Mouse (Mus musculus) hindbrain, embryonic 13.5 days (tissue): ENCODE measurements around the gene A630001G21Rik. TPM values are rescaled to one million over a fixed set of nuclear protein-coding genes. Genes with fewer than 3 reads are reported as not detected.

Experiments used
- ATAC-seq: fragments of 200-750 bp; cut with Nextera tagmentation; 2 replicates; pipeline ENCODE4 v1.8.0; 2017; ENCODE audit warnings: moderate TSS enrichment; ENCODE audit not compliant: low FRiP score
- H3K27ac ChIP-seq: fragments of 300-500 bp; sonication (generic); 2 replicates; pipeline ENCODE4 v1.5.1; 2015; ENCODE audit warnings: inconsistent platforms, mild to moderate bottlenecking, moderate library complexity
- H3K27me3 ChIP-seq: fragments of 300-500 bp; sonication (generic); 2 replicates; pipeline ENCODE4 v1.6.1; 2015; ENCODE audit warnings: mild to moderate bottlenecking, inconsistent platforms
- H3K36me3 ChIP-seq: fragments of 300-500 bp; sonication (generic); 2 replicates; pipeline ENCODE4 v1.6.1; 2015; ENCODE audit warnings: mild to moderate bottlenecking, inconsistent platforms
- H3K4me1 ChIP-seq: fragments of 300-500 bp; sonication (generic); replicated peaks from 2 replicates; pipeline ENCODE4 v1.6.1; 2015; ENCODE audit warnings: inconsistent platforms
- H3K4me2 ChIP-seq: fragments of 300-500 bp; sonication (generic); 2 replicates; pipeline ENCODE4 v1.6.1; 2015; ENCODE audit warnings: inconsistent platforms, mild to moderate bottlenecking, moderate library complexity
- H3K4me3 ChIP-seq: fragments of 300-500 bp; sonication (generic); 2 replicates; pipeline ENCODE4 v1.5.1; 2015; ENCODE audit warnings: mild to moderate bottlenecking, inconsistent platforms
- H3K9ac ChIP-seq: fragments of 300-500 bp; sonication (generic); 2 replicates; pipeline ENCODE4 v1.6.1; 2015; ENCODE audit warnings: mild to moderate bottlenecking, inconsistent platforms
- H3K9me3 ChIP-seq: fragments of 300-500 bp; sonication (generic); 2 replicates; pipeline ENCODE4 v1.6.1; 2016; ENCODE audit warnings: inconsistent platforms
- WGBS: fragments of 180-500 bp; shearing (Covaris S2); methylation state at CpG from one replicate; pipeline ENCODE4 v1.1.7; 2015; 5-methylcytosine and 5-hydroxymethylcytosine counted together
- polyA plus RNA-seq: library from polyadenylated mRNA; unstranded; fragments of >200 nt; fragmentation: Nextera tagmentation; extraction: Ambion mirVana; gene quantifications from 2 replicates; pipeline ENCODE4 v1.2.1, GENCODE M21; 2015

A630001G21Rik gene
- polyA plus RNA-seq, 1 experiment from 2014 or later, result 0.65 TPM

DNA sequence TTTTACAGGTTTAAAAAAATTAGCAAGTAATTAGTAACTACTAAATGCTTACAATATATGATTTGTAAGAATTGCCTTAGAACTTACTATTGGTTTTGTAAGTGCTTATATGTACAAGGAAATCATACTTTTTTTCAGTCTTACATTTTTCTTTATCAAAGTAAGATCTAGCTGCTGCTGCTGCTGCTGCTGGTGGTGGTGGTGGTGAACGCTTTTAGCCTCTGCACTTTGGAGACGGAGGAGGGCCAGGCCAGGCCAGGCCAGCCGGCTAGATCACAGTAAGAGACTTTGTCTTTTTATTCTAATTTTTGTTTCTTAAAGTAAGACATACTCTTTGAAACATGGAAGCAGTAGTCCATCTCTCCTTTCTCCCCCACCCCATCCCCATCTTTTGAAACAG, 16.8 kb upstream of the A630001G21Rik start:
- Histone ChIP-seq H3K36me3 (no peaks in the 10 kb centered on the region), H3K4me2 (peak overlapping the region; percentile 45), H3K4me3 (peak overlapping the region; percentile 22), H3K9ac (peak overlapping the region; percentile 51; the same call in 1 of the 2 replicates), H3K27ac (no peak overlapping the region), H3K9me3 (no peaks in the 10 kb centered on the region), H3K4me1 (peaks cover 29% of the 10 kb centered on the region), H3K27me3 (no peaks in the 10 kb centered on the region)
- ATAC-seq, result no peak
- WGBS, result 62% methylated on average over 3 of the region's 3 CpGs

DNA sequence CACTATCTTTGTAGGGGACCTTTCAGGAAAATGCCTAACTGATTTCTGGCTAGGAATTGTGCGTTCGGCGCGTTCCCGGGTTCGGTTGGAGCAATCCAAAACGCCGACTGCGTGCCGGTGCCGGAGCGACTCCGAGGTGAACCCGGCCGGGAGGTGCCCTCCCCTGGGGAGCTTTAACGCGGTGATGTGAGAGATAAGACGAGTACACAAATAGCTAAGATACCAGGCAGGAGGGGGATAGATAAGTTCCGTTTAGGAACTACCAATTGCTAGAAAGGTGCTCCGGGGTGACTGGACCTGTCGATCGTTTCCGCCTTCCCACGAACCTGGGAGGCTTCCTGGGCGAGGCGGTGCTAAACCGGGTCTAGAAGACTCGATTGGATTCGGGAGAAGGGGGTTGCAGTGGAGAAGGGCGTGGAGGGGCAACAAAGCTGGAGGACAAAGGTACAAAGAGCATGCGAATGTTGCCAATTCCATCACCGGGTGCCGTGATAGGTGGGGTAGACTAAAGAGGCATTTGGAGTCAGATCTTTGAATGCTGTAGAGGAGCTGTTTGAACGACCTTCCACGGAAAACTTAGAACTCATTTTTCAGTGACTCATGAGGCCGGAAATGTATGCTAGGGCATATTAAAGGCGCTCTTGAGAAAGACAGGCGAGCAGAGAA, 15.8 kb upstream of the A630001G21Rik start:
- H3K27me3 ChIP-seq, result no peaks in the 10 kb centered on the region
- under 1% methylated on average over 38 of the region's 38 CpGs for WGBS
- H3K9me3 ChIP-seq, result no peaks in the 10 kb centered on the region
- peak overlapping the region; percentile 99 for H3K4me3 ChIP-seq
- H3K4me2 ChIP-seq, result peak overlapping the region; percentile 77
- peak; percentile 22 for ATAC-seq
- H3K9ac ChIP-seq, result peak overlapping the region; percentile 98
- H3K36me3 ChIP-seq, result no peaks in the 10 kb centered on the region
- H3K27ac ChIP-seq, result peak overlapping the region; percentile 96
- H3K4me1 ChIP-seq, result peaks cover 29% of the 10 kb centered on the region

DNA sequence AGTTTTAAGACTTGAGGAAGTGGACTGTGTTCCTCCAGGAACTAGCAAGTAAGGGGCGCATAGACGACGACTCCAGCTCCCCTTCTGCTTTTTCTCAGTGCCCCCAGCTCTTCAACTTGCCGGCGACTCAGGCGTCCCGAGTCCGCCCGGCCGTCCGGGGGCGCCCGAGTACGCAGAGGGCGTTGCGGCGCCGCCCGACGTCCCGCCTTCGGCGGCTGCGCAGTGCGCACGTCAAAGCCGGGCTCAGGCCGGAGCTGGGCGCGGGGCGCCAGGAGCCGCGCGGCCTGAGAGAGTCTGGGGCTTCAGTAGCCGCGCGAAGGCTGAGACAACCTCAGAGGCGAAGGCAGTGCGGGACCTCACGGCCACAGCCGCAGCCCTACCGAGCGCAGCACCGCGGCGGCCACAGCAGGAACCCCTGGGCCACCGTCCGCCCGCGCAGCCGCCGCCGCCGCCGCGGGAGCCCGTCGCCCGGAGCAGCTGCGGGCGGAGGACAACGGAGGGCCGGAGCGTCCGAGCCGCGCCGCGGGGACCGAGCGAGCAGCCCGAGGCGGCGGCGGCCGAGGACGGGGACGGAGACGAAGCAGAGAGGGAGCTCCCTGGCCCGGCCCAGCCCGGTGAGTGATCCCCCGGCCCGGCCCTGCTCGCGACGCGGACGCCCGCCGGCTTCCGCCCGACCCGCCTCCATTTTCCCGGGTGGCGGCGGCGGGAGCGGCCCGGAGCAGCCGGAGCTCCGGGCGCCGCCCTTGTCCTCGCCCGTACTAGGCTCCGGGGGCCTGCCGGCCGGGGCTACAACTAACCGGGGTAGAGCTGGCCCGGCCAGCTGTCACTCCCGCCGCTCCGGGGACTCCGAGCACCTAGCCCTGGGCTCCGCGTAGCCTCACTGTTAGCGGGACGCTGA, 15.0 kb upstream of the A630001G21Rik start, which contains the start of gene Cab39:
Gene Cab39, plus strand, starts transcription at position 234 of the 898 bp plus-strand sequence.
- WGBS, result under 1% methylated on average over 88 of the region's 118 CpGs
- H3K4me1 ChIP-seq, result peaks cover 26% of the 10 kb centered on the region
- H3K9me3 ChIP-seq, result no peaks in the 10 kb centered on the region
- peak within 1 kb of the TSS; percentile 98 for H3K9ac ChIP-seq
- H3K4me3 ChIP-seq, result peak within 1 kb of the TSS; percentile 99
- H3K36me3 ChIP-seq, result no peaks in the 10 kb centered on the region
- H3K4me2 ChIP-seq, result peak within 1 kb of the TSS; percentile 77
- peak within 1 kb of the TSS; percentile 96 for H3K27ac ChIP-seq
- no peaks in the 10 kb centered on the region for H3K27me3 ChIP-seq
- peak; percentile 95 for ATAC-seq

DNA sequence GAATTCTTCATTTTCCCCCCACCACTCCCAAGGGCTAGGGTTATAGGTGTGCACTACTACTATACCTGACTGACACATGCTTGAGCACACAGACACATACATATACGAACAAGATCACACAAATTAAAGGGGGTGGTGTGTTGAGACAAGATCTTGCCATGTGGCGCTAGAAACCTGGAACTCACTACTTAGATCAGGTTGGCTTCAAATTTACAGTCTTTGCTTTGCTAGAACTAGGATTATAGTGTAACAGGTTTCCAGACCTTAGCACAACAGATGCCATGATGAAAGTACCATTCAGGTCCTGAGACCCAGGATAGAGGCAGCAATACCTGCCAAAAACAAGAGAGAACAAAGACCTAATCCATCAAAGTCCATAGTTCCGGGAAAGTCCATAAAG, 13.0 kb upstream of the A630001G21Rik start:
- Histone ChIP-seq H3K36me3 (no peaks in the 10 kb centered on the region), H3K9ac (no peak overlapping the region), H3K9me3 (no peaks in the 10 kb centered on the region), H3K4me3 (no peak overlapping the region), H3K27me3 (no peaks in the 10 kb centered on the region), H3K27ac (no peak overlapping the region), H3K4me2 (no peak overlapping the region), H3K4me1 (peaks cover 15% of the 10 kb centered on the region)
- 82% methylated on average over 3 of the region's 3 CpGs for WGBS
- ATAC-seq, result no peak

DNA sequence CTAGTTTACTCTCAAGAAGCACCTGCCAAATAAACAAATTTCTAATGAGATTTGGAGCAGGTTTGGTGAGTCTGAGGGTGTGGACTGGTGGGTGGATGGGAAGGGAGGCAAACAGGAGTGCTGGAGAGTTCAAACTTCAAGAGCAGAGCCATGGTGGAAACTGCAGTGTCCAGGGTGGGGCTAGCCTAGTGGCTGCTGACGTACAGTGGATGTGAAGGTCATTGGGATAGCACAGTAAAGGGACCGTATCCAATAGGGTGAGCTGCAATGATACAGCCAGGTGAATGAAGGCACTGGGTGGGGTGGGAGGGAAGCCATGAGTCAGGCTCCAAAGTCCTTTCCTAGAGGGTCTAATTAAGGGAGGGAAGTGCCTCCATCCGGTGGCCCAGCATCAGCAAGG, 12.1 kb upstream of the A630001G21Rik start:
- Histone ChIP-seq H3K4me2 (no peak overlapping the region), H3K9ac (no peak overlapping the region), H3K4me3 (no peak overlapping the region), H3K27me3 (no peaks in the 10 kb centered on the region), H3K36me3 (no peaks in the 10 kb centered on the region), H3K4me1 (peaks cover 10% of the 10 kb centered on the region), H3K27ac (no peak overlapping the region), H3K9me3 (no peaks in the 10 kb centered on the region)
- ATAC-seq, result no peak
- 80% methylated on average over 3 of the region's 3 CpGs for WGBS

DNA sequence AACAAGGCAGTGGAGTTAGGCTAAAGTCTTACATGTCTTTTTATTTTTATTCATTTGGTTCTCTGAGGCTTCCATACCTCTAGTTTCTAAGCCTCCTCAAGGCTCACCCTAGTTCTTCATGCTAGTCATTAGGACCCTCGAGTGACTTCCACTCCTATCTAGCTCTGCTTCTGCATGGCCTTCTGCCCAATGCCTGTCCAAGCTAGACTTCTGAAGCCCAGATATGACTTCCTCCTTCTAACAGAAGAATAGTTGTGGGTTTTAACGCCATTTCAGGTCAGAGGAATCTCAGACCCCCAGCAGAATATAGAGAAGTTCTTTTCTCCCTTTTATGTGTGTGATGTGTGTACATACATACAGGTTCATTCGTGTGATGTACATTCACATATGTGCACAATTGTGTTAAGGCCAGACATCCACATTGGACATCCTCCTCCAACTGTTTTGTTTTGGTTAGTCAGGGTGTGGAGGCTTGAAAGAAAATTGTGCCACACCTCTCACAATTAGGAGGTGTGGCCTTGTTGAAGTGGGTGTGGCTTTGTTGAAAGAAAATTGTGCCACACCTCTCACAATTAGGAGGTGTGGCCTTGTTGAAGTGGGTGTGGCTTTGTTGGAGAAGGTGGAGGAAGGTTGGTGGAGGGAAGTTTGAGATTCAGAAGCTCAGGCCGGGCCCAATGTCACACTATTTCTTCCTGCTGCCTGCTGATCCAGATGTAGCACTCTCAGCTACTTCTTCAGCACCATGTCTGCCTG, 1.2 kb upstream of the A630001G21Rik start:
- no peak for ATAC-seq
- no peak overlapping the region for H3K9ac ChIP-seq
- WGBS, result 81% methylated on average over 4 of the region's 4 CpGs

DNA sequence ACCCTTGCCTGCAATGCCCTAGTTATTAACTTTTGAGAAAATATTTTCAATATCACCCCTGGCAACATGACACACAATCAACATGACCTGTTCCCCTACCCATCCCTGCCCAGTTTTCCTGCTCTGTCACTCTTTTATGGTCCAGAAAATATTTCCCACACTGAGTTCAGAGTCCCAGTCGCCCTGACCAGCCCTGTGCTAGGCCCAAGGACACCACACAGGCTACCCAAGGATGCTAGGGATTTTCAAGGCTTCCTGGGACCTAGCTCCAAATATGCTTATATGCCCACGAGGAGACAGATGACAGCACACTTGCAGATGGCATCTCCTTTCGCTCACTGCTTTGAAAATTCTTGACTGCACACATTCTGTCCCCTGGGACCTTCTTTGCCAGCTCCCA, 569 bp upstream of the A630001G21Rik start:
- H3K9ac ChIP-seq, result no peak overlapping the region
- H3K27ac ChIP-seq, result no peak overlapping the region
- 77% methylated on average over 3 of the region's 3 CpGs for WGBS
- H3K4me1 ChIP-seq, result no peaks in the 10 kb centered on the region
- no peaks in the 10 kb centered on the region for H3K36me3 ChIP-seq
- no peak overlapping the region for H3K4me2 ChIP-seq
- ATAC-seq, result no peak
- no peaks in the 10 kb centered on the region for H3K27me3 ChIP-seq
- H3K9me3 ChIP-seq, result no peaks in the 10 kb centered on the region
- H3K4me3 ChIP-seq, result no peak overlapping the region

More for the DNA sequence above, 1.2 kb upstream of the A630001G21Rik start:
- Histone ChIP-seq H3K4me1 (no peaks in the 10 kb centered on the region), H3K27ac (no peak overlapping the region), H3K36me3 (no peaks in the 10 kb centered on the region), H3K27me3 (no peaks in the 10 kb centered on the region), H3K9me3 (no peaks in the 10 kb centered on the region), H3K4me2 (no peak overlapping the region), H3K4me3 (no peak overlapping the region)

DNA sequence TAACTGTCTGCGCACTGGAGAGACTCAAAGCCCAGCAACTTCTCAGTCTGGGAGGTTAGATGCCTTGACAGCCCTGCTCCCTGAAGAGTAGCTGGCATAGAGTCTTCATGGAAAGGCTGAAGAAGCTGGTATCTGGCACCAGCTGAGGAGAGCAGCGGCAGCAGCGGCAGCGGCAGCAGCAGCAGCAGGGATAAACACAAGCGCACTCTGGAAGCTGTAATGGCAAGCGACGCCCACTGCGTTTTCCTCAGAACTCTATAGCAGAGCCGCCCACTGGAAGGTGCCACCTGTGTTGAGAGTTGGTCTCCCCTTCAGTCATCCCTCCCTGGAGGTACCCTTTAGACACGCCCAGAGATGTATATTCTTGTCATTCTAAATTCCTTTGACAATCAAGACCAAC, 2.3 kb downstream of the A630001G21Rik start:
- no peak overlapping the region for H3K4me2 ChIP-seq
- ATAC-seq, result no peak
- H3K4me3 ChIP-seq, result no peak overlapping the region
- H3K4me1 ChIP-seq, result no peaks in the 10 kb centered on the region
- H3K27ac ChIP-seq, result no peak overlapping the region
- H3K9ac ChIP-seq, result no peak overlapping the region
- no peaks in the 10 kb centered on the region for H3K36me3 ChIP-seq
- H3K9me3 ChIP-seq, result no peaks in the 10 kb centered on the region
- H3K27me3 ChIP-seq, result no peaks in the 10 kb centered on the region
- 48% methylated on average over 10 of the region's 10 CpGs for whole genome bisulfite sequencing

DNA sequence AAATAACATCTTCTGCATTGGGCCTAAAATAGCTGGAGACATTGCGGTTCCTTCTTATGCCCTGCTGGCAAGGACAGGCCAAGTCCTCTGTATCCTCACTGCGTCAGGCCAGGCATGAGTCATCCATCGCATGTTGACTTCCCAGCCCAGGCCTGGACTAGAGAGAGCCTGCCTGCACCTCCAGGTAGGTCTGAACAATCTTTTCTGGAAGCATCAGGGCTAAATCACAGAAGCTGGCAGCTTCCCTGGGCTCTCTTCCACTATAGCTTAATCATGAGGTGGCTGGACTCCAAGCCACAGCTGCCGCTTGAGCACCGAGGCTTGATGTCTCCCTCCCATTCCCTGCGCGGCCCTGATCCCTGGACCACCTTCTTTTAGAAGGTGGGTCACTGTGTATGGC, 3.3 kb downstream of the A630001G21Rik start:
- Histone ChIP-seq H3K36me3 (no peaks in the 10 kb centered on the region), H3K27me3 (no peaks in the 10 kb centered on the region), H3K4me3 (no peak overlapping the region), H3K27ac (no peak overlapping the region), H3K9me3 (no peaks in the 10 kb centered on the region), H3K4me2 (no peak overlapping the region), H3K4me1 (no peaks in the 10 kb centered on the region), H3K9ac (no peak overlapping the region)
- WGBS, result 96% methylated on average over 7 of the region's 7 CpGs
- ATAC-seq, result no peak

DNA sequence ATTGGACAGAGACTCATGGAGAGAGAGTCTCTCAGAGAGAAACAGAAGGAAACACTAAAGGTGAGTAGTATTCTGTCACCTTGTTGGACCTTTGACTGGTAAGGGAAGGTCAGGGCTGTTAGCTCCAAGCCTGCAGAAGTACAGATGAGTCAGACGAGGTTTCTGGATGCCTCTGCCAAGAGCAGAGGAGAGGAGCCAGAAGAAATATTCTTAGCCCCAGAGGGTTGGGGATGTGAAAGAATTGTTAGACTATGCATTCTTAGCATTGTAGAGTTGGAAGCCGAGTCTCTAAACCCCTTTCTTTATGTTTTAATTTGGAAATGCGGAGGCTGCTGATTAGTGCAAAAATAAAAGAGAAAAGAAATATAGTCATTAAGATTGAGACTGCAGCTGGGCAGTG, 6.5 kb downstream of the A630001G21Rik start:
- no peak overlapping the region for H3K9ac ChIP-seq
- no peaks in the 10 kb centered on the region for H3K27me3 ChIP-seq
- 84% methylated on average over 3 of the region's 3 CpGs for WGBS
- ATAC-seq, result no peak
- H3K4me2 ChIP-seq, result no peak overlapping the region
- H3K4me3 ChIP-seq, result no peak overlapping the region
- no peaks in the 10 kb centered on the region for H3K4me1 ChIP-seq
- no peaks in the 10 kb centered on the region for H3K9me3 ChIP-seq
- no peak overlapping the region for H3K27ac ChIP-seq
- no peaks in the 10 kb centered on the region for H3K36me3 ChIP-seq

DNA sequence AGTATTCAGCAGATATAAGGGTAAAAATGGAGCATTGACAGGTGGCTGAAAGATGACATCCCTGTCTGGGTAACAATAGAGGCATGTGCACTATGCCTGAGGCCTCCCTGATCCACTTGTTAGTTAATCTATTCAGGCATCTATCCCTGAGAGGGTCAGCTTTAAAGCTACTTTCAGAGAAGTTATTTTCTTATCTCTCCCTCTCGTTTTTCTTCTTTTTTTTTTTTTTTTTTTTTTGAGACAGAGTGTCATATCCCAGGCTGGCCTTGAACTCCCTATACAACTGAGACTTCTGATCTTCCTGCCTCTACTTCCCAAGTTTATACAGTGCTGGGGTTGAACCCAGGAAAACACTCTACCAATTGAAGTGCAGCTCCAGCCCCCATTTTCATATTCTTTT, 10.7 kb downstream of the A630001G21Rik start:
- 92% methylated on average over 1 of the region's 1 CpGs for WGBS
- Histone ChIP-seq H3K27me3 (no peaks in the 10 kb centered on the region), H3K27ac (no peak overlapping the region), H3K4me3 (no peak overlapping the region), H3K36me3 (no peaks in the 10 kb centered on the region), H3K9ac (no peak overlapping the region), H3K4me2 (no peak overlapping the region), H3K9me3 (no peaks in the 10 kb centered on the region), H3K4me1 (no peaks in the 10 kb centered on the region)
- ATAC-seq, result no peak

DNA sequence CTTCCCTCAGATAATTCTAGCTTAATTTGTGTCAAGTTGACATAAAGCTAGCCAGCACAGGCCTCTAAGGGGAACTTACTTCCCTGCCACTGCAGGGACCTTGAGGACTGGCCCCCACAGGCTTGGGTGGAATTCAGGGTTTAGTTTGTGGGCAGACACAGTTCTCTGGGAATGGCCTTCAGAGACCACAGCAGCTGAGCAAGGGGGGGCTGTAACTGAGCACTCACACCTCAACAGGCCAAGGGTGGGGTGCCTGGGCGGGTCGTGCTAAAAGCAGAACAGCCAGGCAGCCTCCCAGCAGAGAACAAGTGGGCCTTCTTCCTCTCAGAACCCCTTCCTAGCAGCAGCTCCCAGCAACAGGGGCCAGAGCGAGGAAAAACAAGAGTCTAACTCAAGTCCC, 12.3 kb downstream of the A630001G21Rik start:
- H3K4me1 ChIP-seq, result no peaks in the 10 kb centered on the region
- H3K9me3 ChIP-seq, result no peaks in the 10 kb centered on the region
- H3K4me2 ChIP-seq, result no peak overlapping the region
- ATAC-seq, result no peak
- H3K4me3 ChIP-seq, result no peak overlapping the region
- WGBS, result 92% methylated on average over 3 of the region's 3 CpGs
- H3K27ac ChIP-seq, result no peak overlapping the region
- no peaks in the 10 kb centered on the region for H3K36me3 ChIP-seq
- H3K9ac ChIP-seq, result no peak overlapping the region
- H3K27me3 ChIP-seq, result no peaks in the 10 kb centered on the region
